Mouse (Mus musculus) myocyte (in vitro differentiated cells): ENCODE results near the gene 5330417C22Rik. TPM values are rescaled to one million over a fixed set of nuclear protein-coding genes. Genes with fewer than 3 reads are reported as not detected.

Source experiments
- H3K27me3 ChIP-seq: one replicate; pipeline ENCODE4 v1.6.1; 2011; ENCODE audit not compliant: control insufficient read depth, insufficient read depth, insufficient read length
- H3K36me3 ChIP-seq: one replicate; pipeline ENCODE4 v1.6.1; 2011; ENCODE audit not compliant: control insufficient read depth, insufficient read depth
- H3K4me2 ChIP-seq: one replicate; pipeline ENCODE4 v1.6.1; 2011; ENCODE audit warnings: low read depth, control low read depth
- H3K4me3 ChIP-seq: one replicate; pipeline ENCODE4 v1.5.1; 2011; ENCODE audit warnings: mild to moderate bottlenecking, control low read depth, moderate library complexity
- H3K79me2 ChIP-seq: one replicate; pipeline ENCODE4 v1.6.1; 2011; ENCODE audit not compliant: control insufficient read depth, insufficient read depth
- H3ac ChIP-seq: one replicate; pipeline ENCODE4 v1.6.1; 2011; ENCODE audit not compliant: control insufficient read depth, insufficient read length
- CEBPB ChIP-seq: IDR thresholded peaks from 2 replicates; pipeline ENCODE4 v1.6.1; 2011; ENCODE audit warnings: mild to moderate bottlenecking, moderate library complexity; ENCODE audit not compliant: poor library complexity, insufficient read depth, severe bottlenecking
- E2F4 ChIP-seq: IDR thresholded peaks from one replicate; pipeline ENCODE4 v1.6.1; 2011; ENCODE audit warnings: mild to moderate bottlenecking, control low read depth, moderate library complexity; ENCODE audit not compliant: insufficient read depth
- MAX ChIP-seq: IDR thresholded peaks from one replicate; pipeline ENCODE4 v1.6.1; 2011; ENCODE audit warnings: low read depth, mild to moderate bottlenecking, control low read depth
- MYOD1 ChIP-seq, 3 experiments: IDR thresholded peaks; one replicate each; pipeline ENCODE4 v1.6.1; 2011; ENCODE audit warnings: control low read depth in 2 of 3, low read depth in 2 of 3, mild to moderate bottlenecking in 2 of 3, moderate library complexity in 1 of 3; ENCODE audit not compliant: insufficient read length in 2 of 3, control insufficient read depth in 1 of 3
- MYOG ChIP-seq, 3 experiments: IDR thresholded peaks; one replicate each; pipeline ENCODE4 v1.6.1; 2011; ENCODE audit warnings: control low read depth in 2 of 3, low read depth in 2 of 3, mild to moderate bottlenecking in 2 of 3; ENCODE audit not compliant: insufficient read length in 2 of 3, control insufficient read depth in 1 of 3, insufficient read depth in 1 of 3
- POLR2A ChIP-seq: IDR thresholded peaks from one replicate; pipeline ENCODE4 v1.6.1; 2011; ENCODE audit warnings: low read depth, mild to moderate bottlenecking, control low read depth, moderate library complexity; ENCODE audit not compliant: insufficient read length
- POLR2AphosphoS2 ChIP-seq: IDR thresholded peaks from one replicate; pipeline ENCODE4 v1.6.1; 2011; ENCODE audit warnings: low read depth, control low read depth; ENCODE audit not compliant: insufficient read length
- REST ChIP-seq: IDR thresholded peaks from one replicate; pipeline ENCODE4 v1.6.1; 2011; ENCODE audit warnings: mild to moderate bottlenecking, control low read depth, moderate library complexity; ENCODE audit not compliant: insufficient read depth, insufficient read length
- SRF ChIP-seq: IDR thresholded peaks from one replicate; pipeline ENCODE4 v1.6.1; 2011; ENCODE audit warnings: low read depth; ENCODE audit not compliant: control insufficient read depth, insufficient read length
- TCF12 ChIP-seq: IDR thresholded peaks from one replicate; pipeline ENCODE4 v1.6.1; 2011; ENCODE audit warnings: mild to moderate bottlenecking, control low read depth; ENCODE audit not compliant: poor library complexity, insufficient read depth, severe bottlenecking
- TCF3 ChIP-seq: IDR thresholded peaks from one replicate; pipeline ENCODE4 v1.6.1; 2011; ENCODE audit warnings: low read depth, control low read depth; ENCODE audit not compliant: insufficient read length
- USF1 ChIP-seq: IDR thresholded peaks from one replicate; pipeline ENCODE4 v1.6.1; 2011; ENCODE audit warnings: low read depth, mild to moderate bottlenecking, control low read depth, moderate library complexity
- polyA plus RNA-seq: library from polyadenylated mRNA; unstranded; fragments of >200 nt; fragmentation: generic; extraction: Trizol; gene quantifications from one replicate; pipeline ENCODE4 v1.2.1, GENCODE M21; 2012; ENCODE audit warnings: missing spikeins

Gene 5330417C22Rik
- polyA plus RNA-seq, 1 experiment: 0.05 TPM

GRCm38 (mm10) chr3:108458380-108458779 is 78.0 kb downstream of the 5330417C22Rik start:
- TF ChIP-seq USF1 (no peak), MYOG (IDR thresholded peaks at IDR 0.05; ENCODE audit: control insufficient read depth in 1 of 3, insufficient read depth in 1 of 3, insufficient read length in 2 of 3, low read depth in 2 of 3) (no peak), REST (no peak)

GRCm38 (mm10) chr3:108454172-108454571 is 82.2 kb downstream of the 5330417C22Rik start:
- H3K4me2 ChIP-seq: no peak overlapping the region
- H3ac ChIP-seq: no peak overlapping the region
- no peaks in the 10 kb centered on the region for H3K79me2 ChIP-seq
- H3K4me3 ChIP-seq: no peak overlapping the region
- TF ChIP-seq MYOD1 (IDR thresholded peaks at IDR 0.05; ENCODE audit: control insufficient read depth in 1 of 3, insufficient read length in 2 of 3, low read depth in 2 of 3) (no peak), MYOG (IDR thresholded peaks at IDR 0.05; ENCODE audit: control insufficient read depth in 1 of 3, insufficient read depth in 1 of 3, insufficient read length in 2 of 3, low read depth in 2 of 3) (no peak), CEBPB (no peak), POLR2A (no peak), E2F4 (no peak), MAX (no peak), POLR2AphosphoS2 (no peak), SRF (no peak), REST (no peak), TCF12 (no peak), TCF3 (no peak), USF1 (no peak)
- H3K36me3 ChIP-seq: no peaks in the 10 kb centered on the region
- H3K27me3 ChIP-seq: peaks cover 50% of the 10 kb centered on the region

More at GRCm38 (mm10) chr3:108458380-108458779, 78.0 kb downstream of the 5330417C22Rik start:
- Histone ChIP-seq H3K4me2 (no peak overlapping the region), H3K4me3 (no peak overlapping the region), H3K79me2 (no peaks in the 10 kb centered on the region), H3K36me3 (no peaks in the 10 kb centered on the region), H3K27me3 (peaks cover 48% of the 10 kb centered on the region), H3ac (no peak overlapping the region)

GRCm38 (mm10) chr3:108451969-108452368 is 84.4 kb downstream of the 5330417C22Rik start:
- Histone ChIP-seq H3K4me3 (no peak overlapping the region), H3K4me2 (no peak overlapping the region), H3K36me3 (no peaks in the 10 kb centered on the region), H3K27me3 (peaks cover 55% of the 10 kb centered on the region), H3K79me2 (no peaks in the 10 kb centered on the region), H3ac (no peak overlapping the region)
- TF ChIP-seq MYOD1 (IDR thresholded peaks at IDR 0.05; ENCODE audit: control insufficient read depth in 1 of 3, insufficient read length in 2 of 3, low read depth in 2 of 3) (no peak), POLR2AphosphoS2 (no peak), SRF (no peak), MAX (no peak), REST (no peak), TCF12 (no peak), USF1 (no peak)

GRCm38 (mm10) chr3:108445366-108445705 is 91.0 kb downstream of the 5330417C22Rik start:
- TF ChIP-seq POLR2A: no peak
- no peak for TF ChIP-seq MYOG (IDR thresholded peaks at IDR 0.05; ENCODE audit: control insufficient read depth in 1 of 3, insufficient read depth in 1 of 3, insufficient read length in 2 of 3, low read depth in 2 of 3)
- no peak for TF ChIP-seq MYOD1 (IDR thresholded peaks at IDR 0.05; ENCODE audit: control insufficient read depth in 1 of 3, insufficient read length in 2 of 3, low read depth in 2 of 3)
- no peak for TF ChIP-seq USF1
- no peak for TF ChIP-seq TCF12
- no peak for TF ChIP-seq TCF3
- no peak for TF ChIP-seq MAX
- no peak for TF ChIP-seq POLR2AphosphoS2
- TF ChIP-seq E2F4: no peak
- TF ChIP-seq REST: no peak
- no peak for TF ChIP-seq SRF
- no peak for TF ChIP-seq CEBPB
- peak overlapping the region; percentile 99 for H3K4me3 ChIP-seq
- peaks cover 30% of the 10 kb centered on the region for H3K36me3 ChIP-seq
- peak overlapping the region; percentile 81 for H3ac ChIP-seq
- H3K27me3 ChIP-seq: peaks cover 10% of the 10 kb centered on the region
- peaks cover 47% of the 10 kb centered on the region for H3K79me2 ChIP-seq
- H3K4me2 ChIP-seq: peak overlapping the region; percentile 69

- Histone ChIP-seq H3K36me3 (peaks cover 35% of the 10 kb centered on the region), H3ac (peak within 1 kb of the TSS; percentile 81), H3K4me3 (peak within 1 kb of the TSS; percentile 99), H3K27me3 (peaks cover 10% of the 10 kb centered on the region), H3K79me2 (peaks cover 52% of the 10 kb centered on the region), H3K4me2 (peak within 1 kb of the TSS; percentile 82)
- TF ChIP-seq MYOG (IDR thresholded peaks at IDR 0.05; ENCODE audit: control insufficient read depth in 1 of 3, insufficient read depth in 1 of 3, insufficient read length in 2 of 3, low read depth in 2 of 3): peak in 1 of 3 experiments; percentile 6
- TF ChIP-seq E2F4: no peak
- peak; percentile 79 for TF ChIP-seq POLR2A
- no peak for TF ChIP-seq TCF12
- TF ChIP-seq CEBPB: no peak
- no peak for TF ChIP-seq MYOD1 (IDR thresholded peaks at IDR 0.05; ENCODE audit: control insufficient read depth in 1 of 3, insufficient read length in 2 of 3, low read depth in 2 of 3)
- TF ChIP-seq MAX: no peak
- peak; percentile 84 for TF ChIP-seq POLR2AphosphoS2
- TF ChIP-seq USF1: no peak
- TF ChIP-seq SRF: no peak
These were observed 91.5 kb downstream of the 5330417C22Rik start, which contains the start of gene Sars for GRCm38 (mm10) chr3:108444698-108445365. TSS of gene Sars (minus strand) at chr3:108445209.
